Mouse (Mus musculus) neural tube, embryonic 15.5 days (tissue): ENCODE results near the gene Il33. TPM values are rescaled to one million over a fixed set of nuclear protein-coding genes. Genes with fewer than 3 reads are reported as not detected.

Experiments
- ATAC-seq: fragments of 200-750 bp; cut with Nextera tagmentation; 2 replicates; pipeline ENCODE4 v1.8.0; 2017; ENCODE audit warnings: mild to moderate bottlenecking, moderate TSS enrichment, moderate library complexity; ENCODE audit not compliant: low FRiP score
- H3K27ac ChIP-seq: fragments of 300-500 bp; sonication (generic); replicated peaks from 2 replicates; pipeline ENCODE4 v1.5.1; 2015; ENCODE audit warnings: mild to moderate bottlenecking, inconsistent platforms
- H3K27me3 ChIP-seq: fragments of 300-500 bp; sonication (generic); replicated peaks from 2 replicates; pipeline ENCODE4 v1.6.1; 2015; ENCODE audit warnings: inconsistent platforms
- H3K36me3 ChIP-seq: fragments of 300-500 bp; sonication (generic); 2 replicates; pipeline ENCODE4 v1.6.1; 2015; ENCODE audit warnings: inconsistent platforms
- H3K4me1 ChIP-seq: fragments of 300-500 bp; sonication (generic); 2 replicates; pipeline ENCODE4 v1.6.1; 2015; ENCODE audit warnings: inconsistent platforms
- H3K4me2 ChIP-seq: fragments of 300-500 bp; sonication (generic); 2 replicates; pipeline ENCODE4 v1.6.1; 2015; ENCODE audit warnings: inconsistent platforms, mild to moderate bottlenecking, moderate library complexity
- H3K4me3 ChIP-seq: fragments of 300-500 bp; sonication (generic); replicated peaks from 2 replicates; pipeline ENCODE4 v1.5.1; 2015; ENCODE audit warnings: mild to moderate bottlenecking, inconsistent platforms
- H3K9ac ChIP-seq: fragments of 300-500 bp; sonication (generic); replicated peaks from 2 replicates; pipeline ENCODE4 v1.6.1; 2015; ENCODE audit warnings: mild to moderate bottlenecking, inconsistent platforms
- H3K9me3 ChIP-seq: fragments of 300-500 bp; sonication (generic); replicated peaks from 2 replicates; pipeline ENCODE4 v1.6.1; 2016; ENCODE audit warnings: inconsistent platforms
- WGBS: fragments of 180-500 bp; shearing (Covaris S2); methylation state at CpG from one replicate; pipeline ENCODE4 v1.1.7; 2015; ENCODE audit warnings: mixed read lengths; 5-methylcytosine and 5-hydroxymethylcytosine counted together
- polyA plus RNA-seq: library from polyadenylated mRNA; unstranded; fragments of >200 nt; fragmentation: Nextera tagmentation; extraction: Ambion mirVana; gene quantifications from 2 replicates; pipeline ENCODE4 v1.2.1, GENCODE M21; 2015

Gene Il33
- polyA plus RNA-seq, 1 experiment from 2014 or later = 5.0 TPM

GRCm38 (mm10) chr19:29894381-29894780 is 30.5 kb upstream of the Il33 start:
- Histone ChIP-seq H3K9ac (no peak overlapping the region), H3K4me3 (no peak overlapping the region), H3K27ac (no peak overlapping the region), H3K4me1 (no peaks in the 10 kb centered on the region), H3K9me3 (no peaks in the 10 kb centered on the region), H3K4me2 (no peak overlapping the region), H3K36me3 (no peaks in the 10 kb centered on the region), H3K27me3 (no peaks in the 10 kb centered on the region)
- no peak for ATAC-seq
- 90% methylated on average over 12 of the region's 12 CpGs for WGBS

- WGBS = 77% methylated on average over 7 of the region's 7 CpGs
- Histone ChIP-seq H3K27me3 (no peaks in the 10 kb centered on the region), H3K4me2 (no peak overlapping the region), H3K4me1 (no peaks in the 10 kb centered on the region), H3K36me3 (no peaks in the 10 kb centered on the region), H3K9ac (no peak overlapping the region), H3K27ac (no peak overlapping the region), H3K4me3 (no peak overlapping the region), H3K9me3 (no peaks in the 10 kb centered on the region)
- ATAC-seq = no peak
These were observed 29.9 kb upstream of the Il33 start for GRCm38 (mm10) chr19:29895047-29895446.

GRCm38 (mm10) chr19:29900318-29900717 is 24.6 kb upstream of the Il33 start:
- Histone ChIP-seq H3K27ac (no peak overlapping the region), H3K36me3 (no peaks in the 10 kb centered on the region), H3K4me2 (no peak overlapping the region), H3K4me1 (no peaks in the 10 kb centered on the region), H3K27me3 (no peaks in the 10 kb centered on the region), H3K4me3 (no peak overlapping the region), H3K9me3 (no peaks in the 10 kb centered on the region), H3K9ac (no peak overlapping the region)
- no peak for ATAC-seq
- 95% methylated on average over 3 of the region's 3 CpGs for WGBS

DNA sequence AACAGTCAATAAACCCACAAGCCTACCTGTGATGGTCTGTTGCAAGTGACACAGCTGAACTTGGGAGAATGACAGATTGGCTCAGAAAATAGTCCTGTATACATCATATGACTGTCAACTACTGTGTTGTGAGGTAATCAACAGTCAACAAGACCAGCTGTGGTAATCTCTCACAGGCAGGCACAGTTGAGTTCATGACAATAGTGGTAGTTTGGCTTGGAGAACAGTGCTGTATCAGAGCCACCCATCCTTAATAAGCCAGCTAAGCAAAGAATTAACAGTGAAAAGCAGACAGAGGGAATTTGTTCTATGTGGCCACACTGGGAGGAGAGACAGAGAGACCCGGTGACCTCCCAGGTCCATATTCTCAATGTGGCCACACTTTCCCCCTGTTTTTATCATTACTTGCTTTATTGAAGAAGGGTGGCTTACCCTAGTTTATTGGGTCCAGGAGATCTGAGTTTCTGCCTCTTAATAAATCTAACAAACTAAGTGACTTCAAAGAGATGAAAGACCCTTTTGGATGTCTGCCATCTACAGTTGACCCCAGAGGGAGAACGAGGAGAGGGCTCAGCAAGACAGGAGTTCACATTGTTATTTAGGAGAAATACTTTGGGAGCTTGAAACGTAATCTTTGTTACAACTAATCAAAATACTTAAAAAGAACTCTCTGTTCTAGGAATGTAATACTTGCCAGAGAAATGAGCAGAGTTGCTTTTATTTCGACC is 22.4 kb upstream of the Il33 start:
- Histone ChIP-seq H3K9ac (no peak overlapping the region), H3K9me3 (no peaks in the 10 kb centered on the region), H3K4me3 (no peak overlapping the region), H3K27me3 (no peaks in the 10 kb centered on the region), H3K36me3 (no peaks in the 10 kb centered on the region), H3K27ac (no peak overlapping the region), H3K4me1 (no peaks in the 10 kb centered on the region), H3K4me2 (no peak overlapping the region)
- ATAC-seq = no peak
- WGBS = 71% methylated on average over 4 of the region's 4 CpGs

DNA sequence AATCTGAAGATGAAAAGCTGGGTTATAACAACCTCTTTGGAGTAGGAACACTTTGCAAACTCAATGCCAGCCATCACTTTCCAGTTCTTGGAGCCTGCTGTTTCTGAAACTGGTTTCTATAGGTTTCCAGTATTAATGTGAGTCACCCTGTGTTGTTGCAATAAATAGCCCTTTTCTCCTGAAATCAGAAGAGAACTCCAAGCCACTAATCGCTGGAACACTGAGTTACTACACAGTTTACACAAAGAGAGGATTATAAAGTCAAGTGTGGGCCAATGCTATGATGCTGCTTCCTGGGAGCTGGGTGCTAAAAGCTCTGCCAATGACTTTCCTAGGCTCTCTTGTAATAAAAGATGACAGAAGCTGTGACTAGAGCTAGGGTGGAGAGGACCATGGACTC is 19.0 kb upstream of the Il33 start:
- no peak overlapping the region for H3K4me2 ChIP-seq
- no peaks in the 10 kb centered on the region for H3K27me3 ChIP-seq
- H3K9me3 ChIP-seq = no peaks in the 10 kb centered on the region
- H3K4me1 ChIP-seq = no peaks in the 10 kb centered on the region
- no peak overlapping the region for H3K9ac ChIP-seq
- no peak overlapping the region for H3K4me3 ChIP-seq
- WGBS = 66% methylated on average over 1 of the region's 1 CpGs
- ATAC-seq = no peak
- H3K27ac ChIP-seq = no peak overlapping the region
- no peaks in the 10 kb centered on the region for H3K36me3 ChIP-seq

GRCm38 (mm10) chr19:29909166-29909565 is 15.7 kb upstream of the Il33 start:
- Histone ChIP-seq H3K36me3 (no peaks in the 10 kb centered on the region), H3K9ac (no peak overlapping the region), H3K4me2 (no peak overlapping the region), H3K9me3 (no peaks in the 10 kb centered on the region), H3K4me1 (no peaks in the 10 kb centered on the region), H3K27ac (no peak overlapping the region), H3K27me3 (no peaks in the 10 kb centered on the region), H3K4me3 (no peak overlapping the region)
- no peak for ATAC-seq
- WGBS = 83% methylated on average over 1 of the region's 1 CpGs

DNA sequence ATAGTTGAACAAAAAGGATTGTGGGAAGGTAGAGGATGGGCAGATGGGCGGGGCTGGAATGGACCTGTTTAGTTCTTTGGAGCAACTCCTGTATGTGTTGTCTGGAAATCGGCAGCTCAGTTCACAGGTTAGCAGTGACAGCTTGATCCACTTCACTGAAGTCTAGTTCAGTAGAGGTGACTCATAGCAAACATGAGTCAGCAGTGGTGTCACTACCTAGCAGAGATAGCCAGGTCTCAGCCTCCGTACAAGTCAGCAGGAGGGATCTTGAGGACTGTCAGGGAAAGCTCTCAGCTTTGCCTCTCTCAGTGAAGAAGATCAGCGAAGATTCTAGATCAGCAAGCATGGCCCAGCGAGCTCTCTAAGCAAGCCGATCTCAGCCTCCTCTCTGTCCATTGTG is 13.0 kb upstream of the Il33 start:
- no peak for ATAC-seq
- Histone ChIP-seq H3K27me3 (no peaks in the 10 kb centered on the region), H3K9me3 (no peaks in the 10 kb centered on the region), H3K4me3 (no peak overlapping the region), H3K36me3 (no peaks in the 10 kb centered on the region), H3K4me2 (no peak overlapping the region), H3K9ac (no peak overlapping the region), H3K4me1 (no peaks in the 10 kb centered on the region), H3K27ac (no peak overlapping the region)
- WGBS = 95% methylated on average over 6 of the region's 6 CpGs

DNA sequence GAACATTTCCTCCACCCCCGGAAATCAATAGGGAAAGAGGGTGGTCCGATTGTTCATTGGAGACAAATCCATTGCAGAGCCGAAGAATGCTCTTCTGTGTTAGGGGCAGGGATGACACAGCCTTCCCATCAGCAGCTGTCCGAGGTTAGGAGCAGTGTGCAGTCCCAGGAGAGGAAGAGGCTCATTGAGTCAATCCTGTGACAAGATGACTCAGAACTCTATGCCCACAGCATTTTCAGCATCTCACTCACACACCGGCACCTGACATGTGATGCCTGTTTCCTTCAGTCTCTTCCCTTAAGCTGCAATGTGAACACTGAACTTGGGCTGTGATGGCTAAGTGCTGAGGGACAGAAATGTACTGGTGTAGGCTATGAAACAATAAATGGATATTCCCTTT is 7.5 kb upstream of the Il33 start:
- H3K36me3 ChIP-seq = no peaks in the 10 kb centered on the region
- ATAC-seq = no peak
- H3K27ac ChIP-seq = no peak overlapping the region
- no peak overlapping the region for H3K4me2 ChIP-seq
- no peak overlapping the region for H3K4me3 ChIP-seq
- no peak overlapping the region for H3K9ac ChIP-seq
- 74% methylated on average over 5 of the region's 5 CpGs for WGBS
- no peaks in the 10 kb centered on the region for H3K27me3 ChIP-seq
- no peaks in the 10 kb centered on the region for H3K4me1 ChIP-seq
- H3K9me3 ChIP-seq = no peaks in the 10 kb centered on the region

GRCm38 (mm10) chr19:29926101-29926755 is 1.3 kb downstream of the Il33 start:
- WGBS = 55% methylated on average over 12 of the region's 12 CpGs
- Histone ChIP-seq H3K4me3 (no peak overlapping the region), H3K27me3 (no peaks in the 10 kb centered on the region), H3K4me1 (peaks cover 18% of the 10 kb centered on the region), H3K9me3 (no peaks in the 10 kb centered on the region), H3K27ac (no peak overlapping the region), H3K36me3 (no peaks in the 10 kb centered on the region), H3K4me2 (no peak overlapping the region), H3K9ac (no peak overlapping the region)
- ATAC-seq = no peak

DNA sequence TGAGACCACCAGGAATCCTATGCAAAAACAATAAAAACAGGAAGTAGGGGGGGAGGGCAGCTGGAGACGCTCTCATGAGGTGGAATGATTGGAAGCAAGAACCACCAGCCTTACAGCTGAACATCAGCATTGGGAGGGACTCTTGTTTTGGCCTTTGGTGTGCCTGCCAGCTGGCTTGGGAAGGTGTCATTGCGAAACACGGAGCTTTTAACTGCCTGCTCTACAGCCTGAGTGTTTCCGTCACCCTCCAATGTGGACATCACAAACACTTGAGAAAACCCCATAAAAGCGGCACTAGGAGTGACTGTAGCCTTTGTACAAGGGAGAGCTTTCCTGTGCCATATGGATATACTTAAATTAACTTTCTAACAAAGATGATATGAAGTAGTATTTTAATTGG is 5.4 kb downstream of the Il33 start:
- no peak overlapping the region for H3K9ac ChIP-seq
- H3K27me3 ChIP-seq = no peaks in the 10 kb centered on the region
- no peak overlapping the region for H3K4me3 ChIP-seq
- no peak for ATAC-seq
- H3K36me3 ChIP-seq = no peaks in the 10 kb centered on the region
- peaks cover 8% of the 10 kb centered on the region for H3K4me1 ChIP-seq
- H3K27ac ChIP-seq = no peak overlapping the region
- no peaks in the 10 kb centered on the region for H3K9me3 ChIP-seq
- WGBS = 77% methylated on average over 5 of the region's 5 CpGs
- no peak overlapping the region for H3K4me2 ChIP-seq

DNA sequence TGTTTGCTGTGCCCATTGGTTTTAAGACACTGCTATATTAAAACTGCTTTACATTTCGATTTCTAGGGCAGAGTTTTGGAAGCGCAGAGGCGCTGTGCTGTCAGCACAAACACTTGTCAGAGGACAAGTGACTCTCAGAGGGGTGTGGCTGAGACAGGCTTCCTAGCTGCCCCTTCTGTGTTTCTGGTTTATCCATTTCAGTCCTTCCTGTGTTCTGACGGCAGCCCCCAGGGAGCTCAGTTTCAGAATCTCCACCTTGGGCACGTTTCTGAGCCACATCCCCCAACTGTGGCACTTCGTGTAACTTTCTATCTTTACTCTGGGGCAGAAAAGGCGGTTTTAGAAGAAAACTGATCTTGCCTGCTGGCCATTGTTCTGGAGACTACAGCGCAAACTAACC is 12.5 kb downstream of the Il33 start:
- no peaks in the 10 kb centered on the region; the same call in 1 of the 2 replicates for H3K4me1 ChIP-seq
- no peak for ATAC-seq
- H3K9me3 ChIP-seq = no peaks in the 10 kb centered on the region
- H3K9ac ChIP-seq = no peak overlapping the region
- WGBS = 67% methylated on average over 8 of the region's 8 CpGs
- no peak overlapping the region for H3K4me2 ChIP-seq
- no peak overlapping the region for H3K27ac ChIP-seq
- H3K36me3 ChIP-seq = no peaks in the 10 kb centered on the region
- H3K4me3 ChIP-seq = no peak overlapping the region
- H3K27me3 ChIP-seq = no peaks in the 10 kb centered on the region

- WGBS = 59% methylated on average over 6 of the region's 6 CpGs
- Histone ChIP-seq H3K27ac (no peak overlapping the region), H3K9ac (no peak overlapping the region), H3K36me3 (no peaks in the 10 kb centered on the region), H3K4me2 (0 out of 2 replicates have a peak overlapping the region, but pooled peaks have one; percentile 15), H3K4me3 (no peak overlapping the region), H3K27me3 (no peaks in the 10 kb centered on the region), H3K9me3 (no peaks in the 10 kb centered on the region), H3K4me1 (no peaks in the 10 kb centered on the region; the same call in 1 of the 2 replicates)
- ATAC-seq = no peak
These were observed 15.3 kb downstream of the Il33 start for GRCm38 (mm10) chr19:29940239-29940638.
